Mouse (Mus musculus) embryonic fibroblast, embryonic 13.5 days (primary cell): ENCODE results near the gene Mier2.

Source experiments
- CTCF ChIP-seq: IDR thresholded peaks from 2 replicates; pipeline ENCODE4 v1.5.1; 2011; ENCODE audit warnings: mild to moderate bottlenecking, control low read depth, low read length, moderate library complexity, borderline replicate concordance; ENCODE audit not compliant: insufficient read depth
- POLR2A ChIP-seq: IDR thresholded peaks from 2 replicates; pipeline ENCODE4 v1.6.1; 2011; ENCODE audit warnings: low read depth, mild to moderate bottlenecking, control low read depth, low read length, moderate library complexity

- TF ChIP-seq POLR2A (no peak), CTCF (no peak)
These were observed 16.3 kb upstream of the Mier2 start for GRCm38 (mm10) chr10:79571314-79571713.
